Mouse (Mus musculus) C2C12 (cell line): ENCODE results near the gene Gga2.

Source experiments
- CEBPB ChIP-seq: IDR thresholded peaks from one replicate; pipeline ENCODE4 v1.6.1; 2011; ENCODE audit warnings: low read depth, mild to moderate bottlenecking, control low read depth, moderate library complexity
- CTCF ChIP-seq: IDR thresholded peaks from one replicate; pipeline ENCODE4 v1.5.1; 2011; ENCODE audit not compliant: control insufficient read depth, insufficient read depth, insufficient read length
- FOSL1 ChIP-seq: IDR thresholded peaks from one replicate; pipeline ENCODE4 v1.8.0; 2011; ENCODE audit warnings: mild to moderate bottlenecking, low read length; ENCODE audit not compliant: poor library complexity, insufficient read depth, severe bottlenecking
- MAX ChIP-seq: IDR thresholded peaks from one replicate; pipeline ENCODE4 v1.6.1; 2011; ENCODE audit warnings: mild to moderate bottlenecking, control low read depth
- USF1 ChIP-seq: IDR thresholded peaks from one replicate; pipeline ENCODE4 v1.6.1; 2011; ENCODE audit warnings: low read depth, mild to moderate bottlenecking, control low read depth, moderate library complexity

- TF ChIP-seq CEBPB (no peak), CTCF (no peak), FOSL1 (no peak), USF1 (no peak), MAX (no peak)
Observed at GRCm38 (mm10) chr7:122044106-122044505, 23.1 kb upstream of the Gga2 start.
